Mouse (Mus musculus): ENCODE results near the gene Dnajc25. TPM values are rescaled to one million over a fixed set of nuclear protein-coding genes. Genes with fewer than 3 reads are reported as not detected.
A peak's percentile ranks its signal among the peaks of the same experiment; 100 is the strongest.

The Dnajc25 gene
- polyA plus RNA-seq, 1 experiment from 2014 or later, result 7.5 TPM

- ATAC-seq (ENCODE audit: low FRiP score), result no peak
- Histone ChIP-seq H3K4me1 (peaks cover 6% of the 10 kb centered on the region), H3K4me2 (replicated peaks) (no peak overlapping the region), H3K36me3 (no peaks in the 10 kb centered on the region), H3K4me3 (no peak overlapping the region), H3K27me3 (no peaks in the 10 kb centered on the region; the same call in 1 of the 2 replicates), H3K9ac (no peak overlapping the region), H3K9me3 (replicated peaks) (no peaks in the 10 kb centered on the region), H3K27ac (no peak overlapping the region)
- WGBS, result 85% methylated on average over 7 of the region's 7 CpGs
These were observed 5.5 kb upstream of the Dnajc25 start for GRCm38 (mm10) chr4:58989303-58989898.

DNA sequence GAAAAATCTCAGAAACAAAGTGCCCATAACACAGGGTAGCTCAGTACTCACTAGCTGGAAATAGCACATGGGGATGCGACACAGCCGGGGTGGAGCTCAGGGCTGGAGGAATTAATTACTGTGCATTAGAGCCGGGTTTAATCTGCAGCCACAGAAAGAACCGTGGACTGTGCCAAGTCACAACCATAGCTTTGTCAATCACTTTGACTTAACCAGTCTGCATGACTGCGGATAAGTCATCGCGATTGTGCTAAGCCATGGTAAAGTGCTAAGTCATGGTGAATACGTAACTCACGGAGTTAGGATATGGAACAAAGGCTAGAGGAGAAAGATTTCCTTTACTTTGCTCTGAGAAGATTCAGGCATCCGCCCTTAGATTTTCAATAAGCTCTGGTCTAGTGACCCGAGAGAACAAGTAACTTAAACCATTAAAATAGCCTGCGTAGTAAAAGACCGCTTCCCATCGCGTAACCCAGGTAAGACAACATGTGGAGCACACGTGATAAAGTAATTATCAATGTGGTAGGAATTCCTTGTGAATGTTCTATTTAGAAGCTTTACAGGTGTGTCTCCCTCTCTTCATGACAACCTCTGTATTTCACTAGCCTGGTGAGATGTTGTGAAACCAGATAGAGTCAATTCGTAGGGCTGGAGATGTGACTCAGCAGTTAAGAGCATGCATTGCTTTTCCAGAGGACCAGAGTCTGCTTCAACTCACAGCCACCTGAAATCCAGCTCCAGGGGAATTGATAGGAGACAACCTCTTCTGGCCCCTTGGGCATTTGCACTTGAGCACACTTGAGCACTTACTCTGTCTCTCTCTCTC, 4.0 kb upstream of the Dnajc25 start:
- H3K4me1 ChIP-seq, result peaks cover 6% of the 10 kb centered on the region
- no peak overlapping the region for H3K27ac ChIP-seq
- no peak overlapping the region for H3K4me2 ChIP-seq (replicated peaks)
- no peaks in the 10 kb centered on the region for H3K9me3 ChIP-seq (replicated peaks)
- H3K27me3 ChIP-seq, result no peaks in the 10 kb centered on the region; the same call in 1 of the 2 replicates
- WGBS, result 84% methylated on average over 17 of the region's 17 CpGs
- no peak for ATAC-seq (ENCODE audit: low FRiP score)
- H3K36me3 ChIP-seq, result no peaks in the 10 kb centered on the region
- no peak overlapping the region for H3K9ac ChIP-seq
- no peak overlapping the region for H3K4me3 ChIP-seq

- H3K9me3 ChIP-seq (replicated peaks), result no peaks in the 10 kb centered on the region
- H3K4me1 ChIP-seq, result no peaks in the 10 kb centered on the region
- no peak for ATAC-seq (ENCODE audit: low FRiP score)
- H3K27ac ChIP-seq, result no peak overlapping the region
- WGBS, result 77% methylated on average over 5 of the region's 5 CpGs
- no peak overlapping the region for H3K4me2 ChIP-seq (replicated peaks)
- H3K4me3 ChIP-seq, result no peak overlapping the region
- no peaks in the 10 kb centered on the region; the same call in 1 of the 2 replicates for H3K27me3 ChIP-seq
- no peaks in the 10 kb centered on the region for H3K36me3 ChIP-seq
- H3K9ac ChIP-seq, result no peak overlapping the region
These were observed 2.7 kb upstream of the Dnajc25 start for GRCm38 (mm10) chr4:58992195-58992594.

- no peaks in the 10 kb centered on the region for H3K9me3 ChIP-seq (replicated peaks)
- no peak overlapping the region for H3K4me2 ChIP-seq (replicated peaks)
- H3K27ac ChIP-seq, result no peak overlapping the region
- no peaks in the 10 kb centered on the region for H3K4me1 ChIP-seq
- H3K4me3 ChIP-seq, result no peak overlapping the region
- no peaks in the 10 kb centered on the region for H3K27me3 ChIP-seq
- H3K9ac ChIP-seq, result no peak overlapping the region
- WGBS, result 71% methylated on average over 8 of the region's 8 CpGs
- ATAC-seq (ENCODE audit: low FRiP score), result no peak
- no peaks in the 10 kb centered on the region for H3K36me3 ChIP-seq
These were observed 410 bp downstream of the Dnajc25 start for GRCm38 (mm10) chr4:58995251-58995693.

- H3K4me2 ChIP-seq (replicated peaks), result no peak overlapping the region
- H3K27me3 ChIP-seq, result no peaks in the 10 kb centered on the region
- no peaks in the 10 kb centered on the region for H3K4me1 ChIP-seq
- H3K9ac ChIP-seq, result no peak overlapping the region
- whole genome bisulfite sequencing, result 71% methylated on average over 5 of the region's 5 CpGs
- H3K27ac ChIP-seq, result no peak overlapping the region
- no peaks in the 10 kb centered on the region for H3K36me3 ChIP-seq
- H3K4me3 ChIP-seq, result no peak overlapping the region
- no peaks in the 10 kb centered on the region for H3K9me3 ChIP-seq (replicated peaks)
- no peak for ATAC-seq (ENCODE audit: low FRiP score)
These were observed 2.2 kb downstream of the Dnajc25 start for GRCm38 (mm10) chr4:58997081-58997480.

DNA sequence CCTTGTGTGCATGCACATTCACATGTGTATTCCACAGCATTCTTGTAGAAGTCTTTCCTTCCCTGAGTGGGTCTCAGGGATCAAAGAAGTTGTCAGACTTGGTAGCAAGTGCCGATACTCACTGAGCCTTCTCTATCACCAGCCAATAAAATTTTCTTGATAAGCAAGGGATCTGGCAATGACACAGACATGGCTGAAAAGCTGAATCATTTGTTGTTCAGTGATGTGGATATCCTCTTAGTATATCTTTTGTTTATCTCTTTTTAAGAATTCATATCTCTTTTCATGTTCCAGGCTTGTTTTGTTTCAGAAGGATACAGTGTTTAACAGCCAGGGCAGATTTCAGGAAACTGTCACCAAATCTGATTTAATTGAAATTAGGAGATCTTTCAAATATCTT, 3.8 kb downstream of the Dnajc25 start:
- no peak overlapping the region for H3K27ac ChIP-seq
- ATAC-seq (ENCODE audit: low FRiP score), result no peak
- 87% methylated on average over 1 of the region's 1 CpGs for WGBS

GRCm38 (mm10) chr4:58999686-59000085, 4.8 kb downstream of the Dnajc25 start:
- no peak overlapping the region for H3K4me3 ChIP-seq
- H3K27me3 ChIP-seq, result no peaks in the 10 kb centered on the region
- WGBS, result 16% methylated on average over 2 of the region's 2 CpGs
- H3K36me3 ChIP-seq, result no peaks in the 10 kb centered on the region
- no peaks in the 10 kb centered on the region for H3K9me3 ChIP-seq (replicated peaks)
- H3K4me1 ChIP-seq, result peaks cover 15% of the 10 kb centered on the region
- no peak overlapping the region for H3K9ac ChIP-seq
- no peak overlapping the region for H3K27ac ChIP-seq
- no peak overlapping the region for H3K4me2 ChIP-seq (replicated peaks)
- ATAC-seq (ENCODE audit: low FRiP score), result no peak

More for the DNA sequence above, 3.8 kb downstream of the Dnajc25 start:
- H3K9ac ChIP-seq, result no peak overlapping the region
- H3K9me3 ChIP-seq (replicated peaks), result no peaks in the 10 kb centered on the region
- no peak overlapping the region for H3K4me3 ChIP-seq
- peaks cover 5% of the 10 kb centered on the region for H3K4me1 ChIP-seq
- H3K4me2 ChIP-seq (replicated peaks), result no peak overlapping the region
- no peaks in the 10 kb centered on the region for H3K27me3 ChIP-seq
- H3K36me3 ChIP-seq, result no peaks in the 10 kb centered on the region

GRCm38 (mm10) chr4:59000614-59001013, 5.8 kb downstream of the Dnajc25 start:
- 0% methylated on average over 2 of the region's 2 CpGs for WGBS
- Histone ChIP-seq H3K36me3 (no peaks in the 10 kb centered on the region), H3K4me2 (replicated peaks) (no peak overlapping the region), H3K9ac (no peak overlapping the region), H3K9me3 (replicated peaks) (no peaks in the 10 kb centered on the region), H3K27ac (no peak overlapping the region), H3K27me3 (no peaks in the 10 kb centered on the region), H3K4me3 (no peak overlapping the region), H3K4me1 (peaks cover 19% of the 10 kb centered on the region)
- ATAC-seq (ENCODE audit: low FRiP score), result no peak

- Histone ChIP-seq H3K36me3 (no peaks in the 10 kb centered on the region), H3K9me3 (replicated peaks) (no peaks in the 10 kb centered on the region), H3K27ac (peak within 1 kb of the TSS; percentile 92), H3K9ac (peak within 1 kb of the TSS; percentile 94), H3K4me3 (peak within 1 kb of the TSS; percentile 82), H3K4me1 (peaks cover 22% of the 10 kb centered on the region), H3K27me3 (no peaks in the 10 kb centered on the region), H3K4me2 (replicated peaks) (peak within 1 kb of the TSS; percentile 74)
- ATAC-seq (ENCODE audit: low FRiP score), result peak; percentile 99
- under 1% methylated on average over 87 of the region's 89 CpGs for WGBS
These were observed 8.3 kb downstream of the Dnajc25 start, which contains the start of gene Gm20503 for GRCm38 (mm10) chr4:59002948-59003805. Gene Gm20503 (plus strand): TSS chr4:59003210.

GRCm38 (mm10) chr4:59003806-59004200, 8.9 kb downstream of the Dnajc25 start:
- no peak for ATAC-seq (ENCODE audit: low FRiP score)
- H3K27ac ChIP-seq, result 0 out of 2 replicates have a peak overlapping the region, but pooled peaks have one; percentile 92
- no peaks in the 10 kb centered on the region for H3K9me3 ChIP-seq (replicated peaks)
- peak overlapping the region; percentile 74 for H3K4me2 ChIP-seq (replicated peaks)
- H3K27me3 ChIP-seq, result no peaks in the 10 kb centered on the region
- H3K4me3 ChIP-seq, result peak overlapping the region; percentile 82
- 34% methylated on average over 7 of the region's 7 CpGs for WGBS
- no peaks in the 10 kb centered on the region for H3K36me3 ChIP-seq
- peak overlapping the region; percentile 94 for H3K9ac ChIP-seq
- H3K4me1 ChIP-seq, result peaks cover 22% of the 10 kb centered on the region

DNA sequence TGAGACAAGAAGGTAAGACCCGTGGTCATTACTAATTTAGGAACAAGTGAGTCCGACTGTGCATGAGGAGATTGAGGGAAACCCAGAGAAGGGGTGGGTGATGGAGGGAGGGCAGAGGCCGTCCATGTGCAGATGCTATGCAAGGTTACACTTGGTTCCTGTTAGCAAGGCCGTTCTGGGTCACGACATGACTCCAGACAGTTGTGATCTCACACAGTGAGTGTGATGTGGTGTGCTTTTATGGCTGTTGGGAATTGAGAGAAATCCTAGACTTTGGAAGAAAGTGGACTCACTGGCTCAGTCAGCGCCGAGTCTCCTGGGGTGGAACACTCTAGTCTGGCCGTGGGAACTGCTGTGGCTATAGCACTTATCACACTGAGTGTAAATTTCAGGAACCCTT, 11.3 kb downstream of the Dnajc25 start:
- H3K36me3 ChIP-seq, result no peaks in the 10 kb centered on the region
- WGBS, result 58% methylated on average over 8 of the region's 8 CpGs
- peaks cover 22% of the 10 kb centered on the region for H3K4me1 ChIP-seq
- no peak overlapping the region for H3K27ac ChIP-seq
- no peak overlapping the region for H3K4me2 ChIP-seq (replicated peaks)
- H3K4me3 ChIP-seq, result no peak overlapping the region
- no peak for ATAC-seq (ENCODE audit: low FRiP score)
- no peaks in the 10 kb centered on the region for H3K27me3 ChIP-seq
- no peaks in the 10 kb centered on the region for H3K9me3 ChIP-seq (replicated peaks)
- H3K9ac ChIP-seq, result no peak overlapping the region

DNA sequence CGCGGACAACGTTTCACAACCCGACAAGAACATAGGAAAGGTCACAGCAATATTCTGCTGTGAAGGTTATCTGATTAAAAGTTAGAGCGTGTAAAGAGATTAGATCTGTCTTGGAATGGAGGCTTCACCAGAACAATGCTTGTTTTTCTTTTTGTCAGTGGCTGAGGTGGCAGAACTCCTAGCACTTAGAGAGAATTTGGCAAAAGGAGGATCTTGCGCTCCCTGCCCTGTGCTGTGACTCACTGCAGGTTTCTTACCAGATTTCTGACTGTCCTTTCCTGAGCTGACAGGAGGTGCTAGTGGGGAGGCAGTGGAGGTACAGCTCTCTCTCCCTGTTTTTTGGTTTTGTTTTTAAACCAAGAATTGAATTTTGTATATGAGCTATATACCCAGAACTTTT, 12.2 kb downstream of the Dnajc25 start:
- H3K4me1 ChIP-seq, result peaks cover 22% of the 10 kb centered on the region
- 79% methylated on average over 6 of the region's 6 CpGs for WGBS

More for the DNA sequence above, 12.2 kb downstream of the Dnajc25 start:
- no peak overlapping the region for H3K4me2 ChIP-seq (replicated peaks)
- no peak overlapping the region for H3K4me3 ChIP-seq
- H3K27ac ChIP-seq, result no peak overlapping the region
- ATAC-seq (ENCODE audit: low FRiP score), result no peak
- H3K27me3 ChIP-seq, result no peaks in the 10 kb centered on the region
- no peak overlapping the region for H3K9ac ChIP-seq
- no peaks in the 10 kb centered on the region for H3K36me3 ChIP-seq
- H3K9me3 ChIP-seq (replicated peaks), result no peaks in the 10 kb centered on the region
